In genomic region chr8:106907450-106907849, GRCm38 (mm10) we compare ENCODE assay signal across 13 mouse cellular contexts.
"Had no signal": no experiment of that assay in that cellular context is flagged by ENCODE, and none has a peak within 500 bp of the region (broad histone marks: within the 10 kb centered on the region; RNA-seq: fewer than 3 reads in every experiment).

No protein-coding gene starts in this region.

- H3K27me3 ChIP-seq: limb, embryonic 12.5 days; liver, embryonic 13.5 days; lung, embryonic 15.5 days; midbrain, embryonic 12.5 days had no signal

- H3K9me3 ChIP-seq: limb, embryonic 12.5 days; liver, embryonic 13.5 days; lung, embryonic 15.5 days; midbrain, embryonic 12.5 days had no signal

- H3K4me2 ChIP-seq: limb, embryonic 12.5 days; liver, embryonic 13.5 days; lung, embryonic 15.5 days; midbrain, embryonic 12.5 days had no signal

- DNase-seq: kidney, postnatal 36 days; liver; liver, embryonic 13.5 days; liver, postnatal 0 days; lung, postnatal 14 days; right cerebral cortex, adult 18-20 months; right cerebral cortex, postnatal 25 days; thymus, postnatal 36 days had no signal

- H3K27ac ChIP-seq: kidney, postnatal 0 days; limb, embryonic 12.5 days; liver, embryonic 13.5 days; lung, embryonic 15.5 days; midbrain, embryonic 12.5 days had no signal

- H3K9ac ChIP-seq: limb, embryonic 12.5 days; liver, embryonic 13.5 days; liver, postnatal 0 days; lung, embryonic 15.5 days; midbrain, embryonic 12.5 days had no signal

- H3K4me1 ChIP-seq: limb, embryonic 12.5 days; liver, embryonic 13.5 days; lung, embryonic 15.5 days; midbrain, embryonic 12.5 days had no signal

- ATAC-seq: liver, postnatal 0 days; midbrain, embryonic 16.5 days had no signal

- H3K4me3 ChIP-seq: limb, embryonic 12.5 days; liver, embryonic 13.5 days; lung, embryonic 15.5 days; midbrain, embryonic 12.5 days had no signal
